Mouse (Mus musculus) adrenal gland, postnatal 36 days (tissue): ENCODE measurements around the gene Ube2g2. TPM values are rescaled to one million over a fixed set of nuclear protein-coding genes. Genes with fewer than 3 reads are reported as not detected.

Source experiments
- DNase-seq, 2 experiments: peaks; one replicate each; pipeline ENCODE4 v3.0.0; 2021; ENCODE audit warnings: mixed read lengths in 1 of 2
- long read RNA-seq, 2 experiments: library from polyadenylated mRNA; stranded (forward); transcript quantifications; one replicate each; pipeline ENCODE4 v2.0.0; 2021; ENCODE audit warnings: borderline sequencing depth in 2 of 2
- total RNA-seq, 2 experiments: library from RNA; stranded (reverse); gene quantifications; 2 replicates each; pipeline ENCODE4 v1.2.3; 2021

The Ube2g2 gene
- 10 to 100 TPM; 57.3 to 67.6 TPM for total RNA-seq
- long read RNA-seq, experiment 1, transcript Ube2g2-204 (6 exons, 2,031 nt) = major isoform, 131 of 158 reads
- long read RNA-seq, experiment 1, partial matches to known transcripts = 0 of 158 reads
- long read RNA-seq, experiment 1, other reads (novel, unspliced or antisense) = 22 of 158 reads
- long read RNA-seq, experiment 2, transcript Ube2g2-204 (6 exons, 2,031 nt) = major isoform, 45 of 51 reads
- long read RNA-seq, experiment 2, partial matches to known transcripts = 2 of 51 reads
- long read RNA-seq, experiment 2, other reads (novel, unspliced or antisense) = 2 of 51 reads

GRCm38 (mm10) chr10:77622055-77622988, at the start of gene Ube2g2:
TSS of gene Ube2g2 (plus strand) at chr10:77622275.
- DNase-seq = peak; percentile 94 to 97

GRCm38 (mm10) chr10:77573162-77573561, 48.9 kb upstream of the Ube2g2 start:
- no peak for DNase-seq

- no peak for DNase-seq
Observed at GRCm38 (mm10) chr10:77580027-77580920, 41.8 kb upstream of the Ube2g2 start.

GRCm38 (mm10) chr10:77581023-77581407, 41.1 kb upstream of the Ube2g2 start:
- DNase-seq = no peak

DNA sequence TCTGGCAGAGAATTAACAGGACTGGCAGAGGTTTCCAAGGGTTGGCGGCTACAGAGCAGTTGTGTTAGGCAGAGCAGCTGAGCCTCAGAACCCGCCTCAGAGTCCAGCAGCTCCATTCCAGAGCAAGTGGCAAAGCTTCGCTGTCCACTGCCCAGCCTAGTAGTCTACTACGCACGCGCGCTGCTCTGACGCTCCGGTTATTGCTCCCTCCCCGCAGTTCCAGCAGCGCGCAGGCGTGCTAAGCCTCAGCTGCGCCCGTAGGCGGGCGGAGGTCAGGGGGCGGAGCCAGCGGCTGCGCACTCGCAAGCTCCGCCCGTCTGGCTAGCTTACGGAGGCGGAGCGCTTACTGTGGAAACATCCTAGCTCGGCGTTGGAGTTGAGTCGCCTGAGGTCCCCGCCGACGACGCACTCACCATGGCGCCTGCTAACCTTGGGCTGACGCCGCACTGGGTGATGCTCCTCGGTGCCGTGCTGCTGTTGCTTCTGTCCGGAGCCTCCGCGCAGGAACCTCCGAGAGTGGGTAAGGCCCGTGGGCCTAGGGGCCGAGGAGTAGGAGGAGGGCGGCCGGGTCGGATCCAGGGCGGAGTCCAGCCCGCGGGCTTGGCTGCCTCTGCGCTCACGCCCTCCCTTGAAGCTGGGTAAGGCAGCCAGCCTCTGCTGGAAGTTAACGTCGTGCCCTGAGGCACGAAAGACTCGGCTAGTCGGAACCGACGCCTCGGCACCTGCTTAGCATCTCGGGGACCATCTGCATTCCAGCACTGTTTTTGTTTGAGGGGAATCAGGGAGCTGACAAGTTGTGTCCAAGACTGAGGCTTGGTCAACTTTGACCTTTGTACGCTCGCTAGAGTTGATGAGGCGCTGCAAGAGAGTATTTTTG, 40.4 kb upstream of the Ube2g2 start, which contains the start of gene Pttg1ip:
Gene Pttg1ip (plus strand): TSS at position 313 of the 877 bp plus-strand sequence.
- DNase-seq = peak; percentile 98 to 99

GRCm38 (mm10) chr10:77582285-77582618, 39.8 kb upstream of the Ube2g2 start:
- peak in 1 of 2 experiments; percentile 34 for DNase-seq

- peak; percentile 27 to 46 for DNase-seq
Observed at GRCm38 (mm10) chr10:77583795-77584422, 38.2 kb upstream of the Ube2g2 start.

GRCm38 (mm10) chr10:77586637-77587036, 35.4 kb upstream of the Ube2g2 start:
- no peak for DNase-seq

GRCm38 (mm10) chr10:77587091-77587775, 34.8 kb upstream of the Ube2g2 start:
- peak; percentile 41 to 49 for DNase-seq

GRCm38 (mm10) chr10:77588036-77588435, 34.0 kb upstream of the Ube2g2 start:
- DNase-seq = no peak

DNA sequence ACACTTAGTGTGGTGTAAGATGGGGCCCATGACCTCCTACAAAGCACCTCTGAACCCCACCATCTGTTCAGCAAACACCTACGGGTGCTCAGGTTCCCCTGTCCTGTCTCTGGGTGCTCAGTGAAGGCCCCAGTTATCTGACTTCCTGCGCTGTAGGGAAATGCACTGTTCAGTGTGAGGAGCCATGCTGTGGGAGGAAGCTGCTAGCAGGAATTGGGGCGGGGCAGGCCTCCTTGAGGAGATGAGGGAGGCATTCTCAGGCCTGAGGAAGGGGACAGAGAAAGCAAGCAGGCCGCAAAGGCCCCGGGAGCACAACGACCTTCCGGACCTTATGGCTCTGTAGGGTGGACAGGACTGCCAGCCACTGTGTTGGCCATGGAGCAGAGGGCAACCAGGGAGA, 33.0 kb upstream of the Ube2g2 start:
- DNase-seq = no peak

GRCm38 (mm10) chr10:77589749-77590148, 32.3 kb upstream of the Ube2g2 start:
- DNase-seq = no peak

DNA sequence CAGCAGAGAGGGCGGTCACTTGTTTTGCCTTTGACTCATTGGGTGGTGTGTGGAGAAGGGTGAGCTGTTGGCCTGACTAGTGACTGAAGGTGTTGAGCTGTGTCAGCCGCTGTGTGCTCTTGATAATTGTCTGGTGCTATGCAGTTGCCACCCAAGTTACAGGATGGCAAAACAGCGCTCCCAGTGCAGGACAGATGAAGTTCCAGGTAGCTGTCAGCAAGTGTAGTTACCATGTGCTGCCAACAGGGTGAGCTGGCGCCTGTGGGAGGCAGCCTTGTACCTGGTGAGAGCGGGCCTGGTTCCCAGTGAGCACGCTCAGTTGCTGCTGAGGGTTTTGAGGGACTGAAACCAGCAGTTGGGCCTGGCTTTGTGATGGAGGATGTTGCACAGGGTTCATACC, 31.3 kb upstream of the Ube2g2 start:
- peak in 1 of 2 experiments; percentile 66 for DNase-seq

DNA sequence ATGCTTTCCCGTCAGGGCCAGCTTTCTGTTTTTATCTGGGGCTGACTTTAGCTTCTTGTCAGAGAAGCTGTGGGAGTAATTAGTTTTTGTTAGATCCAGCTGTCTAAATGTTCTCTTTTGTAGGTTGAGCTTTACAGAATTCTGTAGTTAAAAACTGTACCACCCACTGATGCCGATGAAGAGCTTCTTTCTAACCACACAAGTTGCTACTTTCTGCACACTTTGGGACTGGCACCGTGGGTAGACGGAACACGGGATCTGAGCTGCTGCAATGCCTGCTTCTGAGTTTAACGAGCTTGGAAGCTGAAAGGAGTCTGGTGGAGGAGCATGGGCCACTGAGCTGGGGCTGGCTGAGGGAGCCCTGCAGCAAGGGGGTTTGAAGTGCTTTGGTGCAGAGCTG, 30.5 kb upstream of the Ube2g2 start:
- no peak for DNase-seq

- no peak for DNase-seq
Observed at GRCm38 (mm10) chr10:77596060-77596459, 26.0 kb upstream of the Ube2g2 start.

- no peak for DNase-seq
Observed at GRCm38 (mm10) chr10:77603021-77603420, 19.1 kb upstream of the Ube2g2 start.

GRCm38 (mm10) chr10:77604111-77604510, 18.0 kb upstream of the Ube2g2 start:
- no peak for DNase-seq

DNA sequence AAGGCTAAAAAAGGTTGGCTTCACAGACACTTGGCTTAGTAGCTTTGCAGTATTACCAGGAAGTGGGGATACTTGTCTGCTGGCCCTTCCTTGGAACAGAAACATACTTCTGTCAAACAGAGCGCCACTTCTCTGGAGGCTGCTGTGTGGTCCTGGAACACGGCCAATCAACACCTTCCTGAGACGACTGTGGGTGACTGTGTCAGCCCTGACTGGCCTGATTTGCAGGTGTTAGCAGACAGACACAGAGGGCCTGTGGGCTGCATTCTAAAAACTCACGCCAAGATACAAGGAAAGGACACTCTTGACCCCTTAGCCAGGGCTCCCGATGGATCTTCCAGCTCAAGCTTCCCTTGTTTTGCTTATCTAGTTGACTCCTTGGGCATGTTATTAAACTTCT, 17.1 kb upstream of the Ube2g2 start:
- no peak for DNase-seq

- DNase-seq = peak in 1 of 2 experiments; percentile 31
Observed at GRCm38 (mm10) chr10:77605368-77605767, 16.7 kb upstream of the Ube2g2 start.
